Mouse (Mus musculus): Measurements from ENCODE around the gene Rpl13a.

The Rpl13a gene

GRCm38 (mm10) chr7:45090251-45090977, 38.1 kb downstream of the Rpl13a start:
- no peak for DNase-seq (ENCODE audit: low spot score in 2 of 2)

DNA sequence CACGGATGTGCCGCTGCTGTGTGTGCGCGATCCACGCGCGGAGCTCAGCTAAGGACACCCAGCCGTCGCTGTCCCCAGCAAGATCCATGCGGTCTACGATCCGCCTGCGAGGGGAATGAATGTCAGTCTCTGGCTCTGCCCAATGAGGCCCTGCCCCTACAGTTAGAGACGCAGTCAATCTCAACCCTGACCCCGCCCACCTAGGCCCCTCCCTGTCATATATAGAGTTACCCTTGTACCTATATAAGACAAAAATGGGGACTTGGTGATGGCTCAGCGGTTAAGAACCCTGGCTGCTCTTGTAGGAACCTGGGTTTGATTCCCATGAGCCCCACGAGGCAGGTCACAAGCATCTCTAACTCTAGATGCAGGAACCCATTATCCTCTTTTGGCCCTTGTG, 40.0 kb downstream of the Rpl13a start:
- DNase-seq (ENCODE audit: low spot score in 2 of 2), result no peak

GRCm38 (mm10) chr7:45086084-45086483, 42.5 kb downstream of the Rpl13a start:
- DNase-seq (ENCODE audit: low spot score in 2 of 2), result no peak

DNA sequence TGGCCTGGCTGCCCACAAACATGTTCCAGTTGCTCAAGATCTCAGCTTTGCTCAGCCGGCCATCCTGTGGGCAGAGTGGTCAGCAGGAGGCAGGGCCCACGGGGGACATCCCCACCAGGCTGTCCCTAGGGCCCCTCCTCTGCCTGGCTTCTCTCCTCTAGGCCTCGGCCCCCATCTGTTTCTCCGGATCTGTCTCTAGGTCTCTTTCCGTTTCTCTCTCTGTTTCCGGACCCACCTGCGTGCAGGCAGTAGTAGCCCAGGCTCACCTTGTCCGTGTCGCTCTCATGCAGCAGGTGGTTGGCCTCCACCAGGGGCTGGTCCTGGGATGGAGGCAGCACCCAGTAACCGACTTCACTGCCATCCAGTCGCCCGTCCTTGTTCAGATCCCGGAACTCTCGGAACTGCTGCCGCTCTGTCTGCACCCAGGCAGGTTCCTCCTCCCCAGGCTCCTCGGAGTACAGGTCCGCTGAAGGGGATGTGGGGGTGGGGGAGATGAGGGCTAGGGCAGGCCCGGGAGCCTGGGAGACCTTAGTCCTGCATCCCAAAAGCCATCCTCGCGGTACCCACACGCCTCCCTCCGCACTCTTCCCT, 45.2 kb downstream of the Rpl13a start:
- DNase-seq (ENCODE audit: low spot score in 2 of 2), result no peak

GRCm38 (mm10) chr7:45082401-45083299, 45.9 kb downstream of the Rpl13a start:
- no peak for DNase-seq (ENCODE audit: low spot score in 2 of 2)

DNA sequence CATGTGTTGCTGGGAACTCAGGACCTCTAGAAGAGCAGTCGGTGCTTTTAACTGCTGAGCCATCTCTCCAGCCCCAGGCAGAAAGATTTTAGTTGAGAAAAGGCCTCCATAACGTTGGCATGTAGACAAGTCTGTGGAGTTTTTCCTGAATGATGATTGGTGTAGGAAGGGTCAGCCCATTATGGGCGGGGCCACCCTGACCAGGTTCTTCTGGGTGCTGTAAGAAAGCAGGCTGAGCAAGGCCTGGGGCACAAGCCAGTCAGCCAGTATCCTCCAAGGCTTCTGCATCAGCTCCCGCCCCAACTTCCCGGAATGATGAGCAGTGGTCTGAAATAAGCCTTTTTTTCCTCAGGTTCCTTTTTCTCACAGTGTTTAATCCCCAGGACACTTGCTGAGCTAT, 47.5 kb downstream of the Rpl13a start:
- no peak for DNase-seq (ENCODE audit: low spot score in 2 of 2)

DNA sequence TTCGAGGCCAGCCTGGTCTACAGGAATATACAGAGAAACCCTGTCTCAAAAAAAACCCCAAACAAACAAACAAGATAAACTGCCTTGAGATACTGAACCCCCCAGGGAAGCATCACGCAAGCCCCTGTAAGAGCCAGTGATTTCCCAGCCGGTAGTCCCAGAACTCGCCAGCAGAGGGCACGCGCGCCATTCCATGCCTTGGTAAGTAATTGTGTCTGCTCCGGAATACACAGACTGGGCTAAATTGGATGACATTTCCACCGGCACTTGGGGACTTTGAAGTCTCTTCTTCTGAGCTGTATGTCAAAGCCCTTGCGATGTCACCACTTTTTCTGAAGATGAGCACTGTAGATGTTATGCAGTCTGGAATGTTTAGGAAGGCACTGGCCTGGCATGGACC, 48.7 kb downstream of the Rpl13a start:
- DNase-seq (ENCODE audit: low spot score in 2 of 2), result peak; percentile 95

DNA sequence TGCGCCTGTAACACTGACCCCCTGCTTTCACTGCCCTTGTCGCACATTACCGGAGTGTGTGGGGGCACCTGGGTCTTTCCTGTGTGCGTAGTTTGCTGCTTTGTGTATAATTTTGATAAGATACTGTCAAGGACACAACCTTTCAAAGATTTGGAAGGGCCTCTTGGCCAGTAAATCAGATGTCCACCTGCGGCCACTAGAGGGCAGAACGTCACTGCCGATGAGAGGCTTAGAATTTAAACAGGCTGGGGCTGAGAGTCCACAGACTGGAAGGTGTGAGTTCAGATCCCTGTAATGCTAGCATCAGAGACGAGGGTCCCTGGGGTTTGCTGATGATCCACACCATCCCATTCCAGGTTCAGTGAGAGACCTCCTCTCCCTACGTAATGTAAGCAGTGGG, 50.0 kb downstream of the Rpl13a start:
- peak; percentile 70 for DNase-seq (ENCODE audit: low spot score in 2 of 2)

DNA sequence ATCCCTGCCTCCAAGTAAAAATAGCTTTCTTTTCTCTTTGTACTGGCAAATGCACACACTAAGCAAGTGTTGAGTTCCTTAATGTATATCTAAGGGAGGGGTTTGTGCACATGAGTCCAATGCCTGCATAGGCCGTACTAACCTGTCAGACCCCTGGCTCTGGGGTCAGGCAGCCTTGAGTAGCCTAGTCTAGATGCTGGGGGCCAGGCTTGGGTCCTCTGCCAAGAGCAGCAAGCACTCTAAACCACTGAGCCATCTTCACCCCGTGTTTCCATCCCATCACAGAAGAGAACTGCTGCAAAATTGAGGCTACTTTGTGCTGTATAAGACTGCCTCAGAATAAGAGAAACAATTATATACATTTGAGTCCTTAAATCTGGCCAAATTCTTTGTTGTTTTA, 50.7 kb downstream of the Rpl13a start:
- DNase-seq (ENCODE audit: low spot score in 2 of 2), result no peak

GRCm38 (mm10) chr7:45077322-45077721, 51.2 kb downstream of the Rpl13a start:
- no peak for DNase-seq (ENCODE audit: low spot score in 2 of 2)

DNA sequence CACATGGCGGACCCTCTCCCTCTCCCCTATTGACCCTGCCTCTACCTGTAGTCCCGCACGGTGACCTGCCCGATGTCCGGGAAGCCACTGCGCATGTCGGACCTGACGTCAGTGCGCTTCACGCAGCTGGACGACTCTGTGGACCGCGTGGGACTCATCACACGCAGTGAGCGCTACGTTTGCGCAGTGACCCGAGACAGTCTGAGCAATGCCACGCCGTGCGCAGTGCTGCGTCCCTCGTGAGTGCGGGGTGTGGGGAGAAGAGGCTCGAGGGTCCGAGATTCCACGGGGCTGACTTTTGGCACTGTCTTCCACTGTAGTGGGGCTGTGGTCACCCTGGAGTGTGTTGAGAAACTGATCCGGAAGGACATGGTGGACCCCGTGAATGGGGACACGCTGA, 52.1 kb downstream of the Rpl13a start:
- no peak for DNase-seq (ENCODE audit: low spot score in 2 of 2)
